In genomic region chr6:30617020-30617958, GRCm38 (mm10) we compare ENCODE assay signal across 9 mouse cellular contexts. TPM values are rescaled to one million over a fixed set of nuclear protein-coding genes. Genes with fewer than 3 reads are reported as not detected.
A peak's percentile ranks its signal among the peaks of the same experiment; 100 is the strongest.
DNase-seq lines count a peak whose midpoint lies in the region; ATAC-seq lines count a peak whose summit lies in the region.
"Had no signal": no experiment of that assay in that cellular context is flagged by ENCODE, and none has a peak within 500 bp of the region (broad histone marks: within the 10 kb centered on the region; RNA-seq: fewer than 3 reads in every experiment).

No protein-coding gene starts in this region.

- H3K4me3 ChIP-seq in heart, embryonic 11.5 days (ENCODE audit: low read depth, low read length) = no peak overlapping the region
- H3K4me3 ChIP-seq in forebrain, embryonic 13.5 days = peak overlapping the region; percentile 29
- H3K4me3 ChIP-seq in limb, embryonic 12.5 days (replicated peaks) = peak overlapping the region; percentile 17; the same call in 1 of the 2 replicates

- H3K27me3 ChIP-seq in heart, embryonic 11.5 days (ENCODE audit: control insufficient read depth, insufficient read depth, low read length) = no peaks in the 10 kb centered on the region
- no peaks in the 10 kb centered on the region for H3K27me3 ChIP-seq in forebrain, embryonic 13.5 days
- H3K27me3 ChIP-seq in limb, embryonic 12.5 days = no peaks in the 10 kb centered on the region
- H3K27me3 ChIP-seq: Patski had no signal

- no peaks in the 10 kb centered on the region for H3K36me3 ChIP-seq in heart, embryonic 11.5 days (ENCODE audit: control insufficient read depth, insufficient read depth, low read length)
- no peaks in the 10 kb centered on the region for H3K36me3 ChIP-seq in forebrain, embryonic 13.5 days (ENCODE audit: poor library complexity, severe bottlenecking)
- H3K36me3 ChIP-seq in limb, embryonic 12.5 days = no peaks in the 10 kb centered on the region

- intact Hi-C loops in heart, postnatal 14 days (cut with DNase I) = no loop called here
- intact Hi-C loops in left cerebral cortex, postnatal 36 days (cut with DNase I) = loop anchor here (1.0 kb wide), 1 partner anchor 66 kb away; no protein-coding TSS in a partner anchor

- no peaks in the 10 kb centered on the region for H3K9me3 ChIP-seq in heart, embryonic 11.5 days (replicated peaks; ENCODE audit: control insufficient read depth, low read length)
- no peaks in the 10 kb centered on the region for H3K9me3 ChIP-seq in forebrain, embryonic 13.5 days (replicated peaks)
- no peaks in the 10 kb centered on the region for H3K9me3 ChIP-seq in limb, embryonic 12.5 days

- no peak for DNase-seq in heart, postnatal 14 days
- peak; percentile 33 for DNase-seq in R1 (ENCODE audit: low read depth, low spot score)
- DNase-seq in retina, embryonic 14.5 days (ENCODE audit: low spot score) = peak; percentile 66
- DNase-seq in urinary bladder, postnatal 10 days (ENCODE audit: low spot score) = no peak
- DNase-seq in left cerebral cortex, postnatal 36 days (ENCODE audit: low spot score in 2 of 2) = no peak

- 13% methylated on average over 12 of the region's 13 CpGs for WGBS in heart, embryonic 11.5 days (ENCODE audit: insufficient replicate concordance)
- 3% methylated on average over 13 of the region's 13 CpGs for WGBS in forebrain, embryonic 13.5 days
- WGBS in limb, embryonic 12.5 days = 2% methylated on average over 13 of the region's 13 CpGs

- H3K4me1 ChIP-seq in heart, embryonic 11.5 days (ENCODE audit: control insufficient read depth, insufficient read depth, low read length) = peaks cover 36% of the 10 kb centered on the region
- peaks cover 61% of the 10 kb centered on the region for H3K4me1 ChIP-seq in forebrain, embryonic 13.5 days
- peaks cover 48% of the 10 kb centered on the region for H3K4me1 ChIP-seq in limb, embryonic 12.5 days (replicated peaks)

- peak; percentile 18; the same call in 1 of the 2 replicates for ATAC-seq in heart, embryonic 11.5 days (replicated peaks; ENCODE audit: insufficient number of reproducible peaks, low FRiP score, low TSS enrichment)
- ATAC-seq in forebrain, embryonic 13.5 days = peak; percentile 25
- peak; percentile 43 for ATAC-seq in limb, embryonic 12.5 days (ENCODE audit: insufficient number of reproducible peaks, insufficient read depth, low FRiP score, low TSS enrichment, low read depth)
- ATAC-seq: Patski had no signal

- peak overlapping the region; percentile 83 for H3K27ac ChIP-seq in heart, embryonic 11.5 days (ENCODE audit: low read depth, low read length)
- peak overlapping the region; percentile 90 for H3K27ac ChIP-seq in forebrain, embryonic 13.5 days
- H3K27ac ChIP-seq in limb, embryonic 12.5 days = peak overlapping the region; percentile 95

- peak overlapping the region; percentile 47; the same call in 1 of the 2 replicates for H3K9ac ChIP-seq in heart, embryonic 11.5 days (ENCODE audit: low read depth, low read length)
- 0 out of 2 replicates have a peak overlapping the region, but pooled peaks have one; percentile 46 for H3K9ac ChIP-seq in forebrain, embryonic 13.5 days
- H3K9ac ChIP-seq in limb, embryonic 12.5 days (replicated peaks) = peak overlapping the region; percentile 44; the same call in 1 of the 2 replicates

- H3K4me2 ChIP-seq in heart, embryonic 11.5 days = peak overlapping the region; percentile 49
- H3K4me2 ChIP-seq in forebrain, embryonic 13.5 days = peak overlapping the region; percentile 61
- H3K4me2 ChIP-seq in limb, embryonic 12.5 days = peak overlapping the region; percentile 52

RNA-seq across cellular contexts. Expression of gene Cpa5, which starts 6.5 kb away (rescaled TPM):
- 1.4 and 2.7 TPM in 2 replicates for polyA plus RNA-seq in heart, embryonic 11.5 days (2014; fragmentation: Nextera tagmentation; extraction: Ambion mirVana)
- total RNA-seq in heart, postnatal 14 days (2021) = not detected
- polyA plus RNA-seq in forebrain, embryonic 13.5 days (2015; fragmentation: Nextera tagmentation; extraction: Ambion mirVana) = 0.10 and 0.14 TPM in 2 replicates
- 0.14 and 0.33 TPM in 2 replicates for polyA plus RNA-seq in limb, embryonic 12.5 days (2016; fragmentation: Nextera tagmentation; extraction: Ambion mirVana)
- total RNA-seq in left cerebral cortex, postnatal 36 days (2021) = not detected

RNA-seq across cellular contexts. Expression of gene Cpa1, which starts 21.7 kb away (rescaled TPM):
- 2.4 and 2.5 TPM in 2 replicates for polyA plus RNA-seq in heart, embryonic 11.5 days (2014; fragmentation: Nextera tagmentation; extraction: Ambion mirVana)
- 1 to 10 TPM; 1.0 to 2.4 TPM for total RNA-seq in heart, postnatal 14 days (2021)
- polyA plus RNA-seq in forebrain, embryonic 13.5 days (2015; fragmentation: Nextera tagmentation; extraction: Ambion mirVana) = 0.96 and 1.3 TPM in 2 replicates
- 0.40 and 0.64 TPM in 2 replicates for polyA plus RNA-seq in limb, embryonic 12.5 days (2016; fragmentation: Nextera tagmentation; extraction: Ambion mirVana)
- total RNA-seq in left cerebral cortex, postnatal 36 days (2021) = not detected
- polyA plus RNA-seq: Patski had no signal

RNA-seq across cellular contexts. Expression of gene Cpa4, which starts 49.1 kb away (rescaled TPM):
- polyA plus RNA-seq in heart, embryonic 11.5 days (2014; fragmentation: Nextera tagmentation; extraction: Ambion mirVana) = 2.4 TPM in 2 replicates
- total RNA-seq in heart, postnatal 14 days (2021) = not detected
- 3.4 and 3.6 TPM in 2 replicates for polyA plus RNA-seq in forebrain, embryonic 13.5 days (2015; fragmentation: Nextera tagmentation; extraction: Ambion mirVana)
- 1.9 TPM in 2 replicates for polyA plus RNA-seq in limb, embryonic 12.5 days (2016; fragmentation: Nextera tagmentation; extraction: Ambion mirVana)
- under 1 TPM; 0.18 to 0.25 TPM for total RNA-seq in left cerebral cortex, postnatal 36 days (2021)
- polyA plus RNA-seq: Patski had no signal

Comparison
In these comparisons a context has a peak if more than half of its experiments do, and no peak if none do; other contexts are left out.
1. DNase-seq: peak in R1 (single experiment) and retina, embryonic 14.5 days (single experiment); none in heart, postnatal 14 days (0 of 2), urinary bladder, postnatal 10 days (single experiment) and left cerebral cortex, postnatal 36 days (0 of 2).
2. Peak in every context shown above with its lines, with median percentiles within 50 percentile points of each other: ATAC-seq, H3K27ac ChIP-seq, H3K4me2 ChIP-seq and H3K9ac ChIP-seq.